Mouse (Mus musculus): Measurements from ENCODE around the gene Rhot2. TPM values are rescaled to one million over a fixed set of nuclear protein-coding genes. Genes with fewer than 3 reads are reported as not detected.
"Not testable (repeated sequence)": the region's sequence is repeated elsewhere in the genome, so short reads cannot be mapped to it uniquely, and the experiment has no call there.

Gene Rhot2
- polyA plus RNA-seq, 1 experiment from 2014 or later, result 15.2 TPM

DNA sequence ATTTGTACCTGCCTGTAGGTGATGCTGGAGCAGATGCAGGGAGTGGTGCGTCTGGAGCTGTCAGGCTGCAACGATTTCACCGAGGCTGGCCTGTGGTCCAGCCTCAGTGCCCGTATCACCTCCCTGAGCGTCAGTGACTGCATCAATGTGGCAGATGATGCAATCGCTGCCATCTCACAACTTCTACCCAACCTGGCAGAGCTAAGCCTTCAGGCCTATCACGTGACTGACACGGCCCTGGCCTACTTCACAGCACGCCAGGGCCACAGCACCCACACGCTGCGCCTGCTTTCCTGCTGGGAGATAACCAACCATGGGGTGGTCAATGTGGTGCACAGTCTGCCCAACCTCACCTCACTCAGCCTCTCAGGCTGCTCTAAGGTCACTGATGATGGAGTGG, 27.0 kb downstream of the Rhot2 start:
- Histone ChIP-seq H3K4me1 (peaks cover 18% of the 10 kb centered on the region), H3K9ac (replicated peaks) (no peak overlapping the region), H3K27me3 (peaks cover 22% of the 10 kb centered on the region), H3K36me3 (peaks cover 27% of the 10 kb centered on the region), H3K9me3 (no peaks in the 10 kb centered on the region), H3K4me2 (replicated peaks) (no peak overlapping the region), H3K4me3 (no peak overlapping the region), H3K27ac (replicated peaks) (no peak overlapping the region)
- 93% methylated on average over 11 of the region's 11 CpGs for WGBS
- ATAC-seq (replicated peaks), result no peak

DNA sequence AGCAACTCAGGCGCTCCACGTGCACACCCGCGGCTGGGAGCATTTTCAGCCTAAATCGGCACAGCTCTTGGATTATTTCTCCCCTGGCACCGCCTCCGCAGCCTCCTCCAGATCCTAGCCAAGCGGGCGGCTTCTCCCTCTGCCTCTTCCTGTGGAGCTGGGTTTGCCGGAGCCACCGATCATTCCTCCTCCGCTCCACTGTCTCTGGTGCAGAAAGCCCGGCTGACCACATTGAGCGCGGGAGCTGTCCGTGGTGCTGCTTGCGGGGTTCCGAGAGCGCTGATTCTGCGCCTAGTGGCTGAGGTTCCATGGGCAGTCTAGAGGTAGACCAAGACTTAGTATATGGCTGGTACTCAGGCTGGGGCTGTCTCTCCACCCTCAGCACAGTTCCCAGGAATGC, 31.2 kb downstream of the Rhot2 start:
- Histone ChIP-seq H3K4me1 (peaks cover 40% of the 10 kb centered on the region), H3K9ac (replicated peaks) (peak overlapping the region; percentile 28), H3K27ac (replicated peaks) (no peak overlapping the region), H3K4me3 (peak overlapping the region; percentile 16), H3K4me2 (replicated peaks) (peak overlapping the region; percentile 35), H3K27me3 (peaks cover 8% of the 10 kb centered on the region), H3K36me3 (peaks cover 16% of the 10 kb centered on the region), H3K9me3 (no peaks in the 10 kb centered on the region)
- 2% methylated on average over 20 of the region's 20 CpGs for WGBS
- ATAC-seq (replicated peaks), result no peak

DNA sequence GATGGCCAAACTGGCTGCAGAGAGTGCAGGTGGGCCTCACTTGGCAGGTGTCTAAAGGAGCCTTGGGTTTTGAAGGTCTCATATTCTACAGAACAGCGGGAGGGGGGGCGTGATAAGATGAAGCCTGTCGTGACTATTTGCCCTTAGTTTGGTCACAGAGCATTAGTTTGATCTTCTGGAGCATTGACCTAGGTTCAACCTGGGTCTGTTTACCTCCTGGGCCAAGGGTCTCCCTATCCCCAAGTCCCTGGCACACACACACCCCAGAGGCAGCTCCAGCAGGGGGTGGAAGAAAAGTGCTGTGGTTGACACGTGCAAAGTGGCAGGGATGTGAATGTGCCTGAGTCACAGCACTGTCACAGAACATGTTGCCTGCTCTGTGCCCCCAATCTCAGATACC, 33.8 kb downstream of the Rhot2 start:
- Histone ChIP-seq H3K9ac (replicated peaks) (no peak overlapping the region), H3K27me3 (no peaks in the 10 kb centered on the region), H3K27ac (replicated peaks) (no peak overlapping the region), H3K4me2 (replicated peaks) (peak overlapping the region; percentile 89), H3K9me3 (no peaks in the 10 kb centered on the region), H3K36me3 (no peaks in the 10 kb centered on the region), H3K4me3 (peak overlapping the region; percentile 99; the same call in 1 of the 2 replicates), H3K4me1 (peaks cover 47% of the 10 kb centered on the region)
- ATAC-seq (replicated peaks), result no peak
- whole genome bisulfite sequencing, result 82% methylated on average over 4 of the region's 4 CpGs

DNA sequence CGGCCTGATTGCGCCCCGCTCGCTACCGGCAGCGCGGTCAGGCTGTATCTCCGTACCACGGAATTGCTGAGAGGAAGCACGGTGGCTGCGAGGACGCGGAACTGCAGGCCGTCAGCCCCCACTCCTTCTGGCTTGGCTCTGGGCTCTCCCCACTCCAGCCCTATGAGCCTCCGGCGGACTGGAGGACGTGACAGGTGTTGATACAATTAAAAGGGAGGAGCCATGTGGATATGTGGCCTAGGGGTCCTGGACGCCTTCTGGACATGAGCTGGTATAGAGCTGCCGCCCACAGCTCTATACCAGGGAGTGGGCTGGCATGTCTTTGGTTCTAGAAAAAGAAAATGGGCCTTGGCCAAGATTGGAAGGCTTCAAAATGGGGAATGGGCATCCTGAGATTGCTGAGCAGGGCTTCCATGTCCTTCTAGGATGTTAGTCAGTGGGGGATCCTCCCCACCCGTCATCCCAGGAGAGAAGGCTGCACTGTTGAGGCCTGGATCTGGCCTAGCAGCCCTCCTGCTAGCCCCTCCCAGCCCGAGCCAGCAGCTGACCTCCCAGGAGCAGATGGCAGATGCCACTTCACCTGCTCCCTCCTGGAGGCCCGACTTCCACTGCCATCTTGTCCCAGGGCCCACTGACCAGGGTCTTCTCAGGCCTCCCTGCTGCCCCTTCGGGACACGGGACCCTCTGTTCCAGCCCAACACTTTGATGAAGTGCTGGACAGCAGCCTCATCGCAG, 34.9 kb downstream of the Rhot2 start:
- Histone ChIP-seq H3K4me2 (replicated peaks) (peak overlapping the region; percentile 89), H3K27me3 (no peaks in the 10 kb centered on the region), H3K9me3 (no peaks in the 10 kb centered on the region), H3K27ac (replicated peaks) (peak overlapping the region; percentile 98), H3K9ac (replicated peaks) (peak overlapping the region; percentile 99), H3K4me1 (peaks cover 47% of the 10 kb centered on the region), H3K4me3 (peak overlapping the region; percentile 99), H3K36me3 (no peaks in the 10 kb centered on the region)
- WGBS, result 6% methylated on average over 25 of the region's 25 CpGs
- peak; percentile 53 for ATAC-seq (replicated peaks)

DNA sequence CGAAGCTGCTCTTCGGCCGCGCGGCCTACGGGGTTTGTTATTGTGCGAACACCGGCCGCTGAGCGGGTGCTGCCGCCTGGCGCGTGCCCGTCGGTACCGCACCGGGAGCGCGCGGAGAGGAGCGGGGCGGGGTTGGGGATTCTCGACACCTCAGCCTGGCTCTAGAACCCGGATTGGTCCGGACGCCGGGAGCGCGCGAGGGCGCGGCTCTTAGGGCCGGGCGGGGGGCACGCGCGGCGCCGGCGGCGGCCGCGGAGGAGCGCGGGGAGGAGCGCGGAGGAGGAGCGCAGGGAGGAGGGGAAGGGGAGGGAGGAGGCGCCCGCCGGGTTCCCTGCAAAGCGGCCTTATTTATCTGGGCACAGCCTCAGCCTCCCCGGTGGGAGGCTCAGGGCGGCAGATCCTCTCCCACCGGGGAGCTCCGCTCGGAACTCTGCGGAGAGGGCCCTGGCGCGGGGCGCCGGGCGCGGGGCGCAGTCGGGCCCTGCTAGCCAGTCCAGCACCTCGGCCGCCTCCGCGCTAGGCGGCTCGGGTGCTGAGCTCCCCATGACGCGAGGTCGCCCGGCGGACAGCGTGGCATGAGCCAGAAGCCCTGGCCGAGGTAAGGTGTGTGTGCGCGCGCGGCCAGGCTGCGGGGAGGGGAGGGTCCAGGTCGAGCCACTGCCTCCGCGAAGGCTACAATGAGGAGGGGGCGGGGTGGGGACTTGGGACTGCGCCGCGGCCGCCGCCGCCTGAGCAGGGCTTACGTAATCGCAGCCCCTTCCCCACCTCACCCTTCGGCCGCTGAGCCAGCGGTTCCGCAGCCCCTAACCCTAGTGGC, 35.7 kb downstream of the Rhot2 start, which contains the start of gene Fbxl16:
Gene Fbxl16, plus strand, starts transcription at position 297 of the 817 bp plus-strand sequence.
- H3K27me3 ChIP-seq, result no peaks in the 10 kb centered on the region
- H3K27ac ChIP-seq (replicated peaks), result peak within 1 kb of the TSS; percentile 98
- peak within 1 kb of the TSS; percentile 89 for H3K4me2 ChIP-seq (replicated peaks)
- no peaks in the 10 kb centered on the region for H3K36me3 ChIP-seq
- peaks cover 42% of the 10 kb centered on the region for H3K4me1 ChIP-seq
- H3K4me3 ChIP-seq, result peak within 1 kb of the TSS; percentile 99
- no peaks in the 10 kb centered on the region for H3K9me3 ChIP-seq
- WGBS, result under 1% methylated on average over 93 of the region's 100 CpGs
- ATAC-seq (replicated peaks), result peak; percentile 86
- H3K9ac ChIP-seq (replicated peaks), result peak within 1 kb of the TSS; percentile 99

DNA sequence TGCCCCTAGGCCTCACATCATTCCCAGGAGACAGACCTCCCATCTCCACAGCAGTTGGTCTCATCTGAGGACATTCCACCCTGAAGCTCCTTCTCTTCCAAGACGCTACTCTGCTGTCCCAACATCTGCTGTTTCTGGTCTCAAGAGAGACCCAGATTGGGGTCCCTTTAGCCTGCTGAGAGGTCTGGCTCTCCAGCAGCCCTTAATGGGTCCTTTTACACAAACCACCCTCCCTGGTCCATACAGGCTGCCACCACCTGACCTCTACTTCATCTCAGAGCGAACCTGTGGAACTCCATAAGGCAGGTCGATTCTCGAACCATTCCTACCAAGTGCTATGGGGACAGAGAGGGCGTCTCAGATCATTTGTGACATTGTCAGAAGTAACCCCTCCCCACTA, 36.6 kb downstream of the Rhot2 start:
- 45% methylated on average over 5 of the region's 5 CpGs for WGBS
- H3K4me1 ChIP-seq, result peaks cover 43% of the 10 kb centered on the region
- ATAC-seq (replicated peaks), result peak; percentile 2; the same call in 1 of the 2 replicates

DNA sequence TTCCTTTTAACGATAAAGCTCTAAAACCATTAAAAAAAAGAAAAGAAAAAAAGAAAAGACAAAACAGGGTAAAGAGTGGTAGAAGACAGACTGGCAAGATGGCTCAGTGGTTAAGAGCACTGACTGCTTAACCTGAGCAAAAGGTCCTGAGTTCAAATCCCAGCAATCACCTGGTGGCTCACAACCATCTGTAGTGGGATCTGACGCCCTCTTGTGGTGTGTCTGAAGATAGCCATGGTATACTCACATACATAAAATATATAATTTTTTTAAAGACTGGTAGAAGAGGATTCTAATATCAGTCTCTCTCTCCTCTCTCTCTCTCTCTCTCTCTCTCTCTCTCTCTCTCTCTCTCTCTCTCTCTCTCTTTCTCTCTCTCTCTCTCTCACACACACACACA, 37.2 kb downstream of the Rhot2 start:
- not testable (repeated sequence) for ATAC-seq (replicated peaks); H3K4me3 ChIP-seq; H3K9ac ChIP-seq (replicated peaks); H3K4me2 ChIP-seq (replicated peaks); H3K36me3 ChIP-seq; H3K27me3 ChIP-seq; H3K27ac ChIP-seq (replicated peaks); H3K9me3 ChIP-seq
- WGBS, result 49% methylated on average over 2 of the region's 2 CpGs
- peaks cover 43% of the 10 kb centered on the region for H3K4me1 ChIP-seq

More for the DNA sequence above, 36.6 kb downstream of the Rhot2 start:
- no peaks in the 10 kb centered on the region for H3K36me3 ChIP-seq
- H3K9me3 ChIP-seq, result no peaks in the 10 kb centered on the region
- H3K27ac ChIP-seq (replicated peaks), result peak overlapping the region; percentile 98
- H3K9ac ChIP-seq (replicated peaks), result peak overlapping the region; percentile 99
- peak overlapping the region; percentile 89 for H3K4me2 ChIP-seq (replicated peaks)
- H3K27me3 ChIP-seq, result no peaks in the 10 kb centered on the region
- peak overlapping the region; percentile 99 for H3K4me3 ChIP-seq

DNA sequence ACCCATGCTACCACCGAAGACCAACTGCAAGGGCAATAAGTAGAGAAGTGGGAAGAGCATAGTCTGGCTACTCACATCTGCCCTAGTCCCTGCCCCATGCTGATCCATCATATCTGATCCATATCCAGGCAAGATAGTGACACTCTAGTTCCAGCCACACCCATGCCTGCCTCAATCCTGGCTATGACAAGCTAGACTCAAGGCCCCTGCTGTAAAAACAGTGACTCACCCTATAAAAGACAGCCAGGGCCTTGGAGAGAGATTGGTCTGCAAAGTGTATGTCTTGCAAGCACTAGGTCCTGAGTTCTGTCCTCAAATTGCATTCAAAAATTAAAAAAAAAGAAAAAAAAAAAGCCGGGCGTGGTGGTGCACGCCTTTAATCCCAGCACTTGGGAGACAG, 38.1 kb downstream of the Rhot2 start:
- Histone ChIP-seq H3K9ac (replicated peaks) (no peak overlapping the region), H3K36me3 (no peaks in the 10 kb centered on the region), H3K27ac (replicated peaks) (no peak overlapping the region), H3K4me3 (no peak overlapping the region), H3K27me3 (no peaks in the 10 kb centered on the region), H3K9me3 (no peaks in the 10 kb centered on the region), H3K4me1 (peaks cover 46% of the 10 kb centered on the region), H3K4me2 (replicated peaks) (no peak overlapping the region)
- 93% methylated on average over 4 of the region's 4 CpGs for WGBS
- ATAC-seq (replicated peaks), result no peak

DNA sequence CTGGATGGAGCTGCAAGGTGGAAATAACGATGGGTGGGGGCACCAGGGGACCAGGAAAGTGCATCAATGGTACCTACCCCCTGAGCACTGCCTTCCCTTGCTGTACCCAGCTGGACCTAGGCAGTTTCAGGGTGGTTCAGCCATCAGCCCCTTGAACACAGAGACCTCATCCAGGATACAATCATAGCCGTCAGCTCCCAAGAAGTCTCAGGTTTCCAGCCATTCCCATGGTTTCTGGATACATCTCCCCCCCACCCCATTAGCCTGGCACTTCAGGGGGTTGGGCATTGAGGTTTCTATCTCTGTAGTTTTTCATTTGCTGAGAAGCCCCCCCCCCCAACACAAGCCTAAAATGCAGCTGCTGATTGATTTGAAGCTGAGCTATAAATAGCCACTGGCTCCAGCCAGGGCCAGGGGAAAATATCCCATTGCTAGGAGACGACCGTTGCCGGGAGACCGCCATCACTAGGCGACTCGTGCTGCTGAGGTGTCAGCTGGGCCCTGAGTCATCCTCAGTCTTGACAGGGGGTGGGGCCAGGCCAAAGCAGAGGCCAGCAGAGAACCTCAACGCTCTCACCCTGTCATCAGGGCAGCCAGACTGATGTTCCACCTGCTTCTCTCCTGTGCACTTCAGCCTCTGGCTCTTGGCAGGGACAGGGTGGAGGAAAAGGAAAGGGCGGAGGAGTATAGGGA, 41.7 kb downstream of the Rhot2 start:
- Histone ChIP-seq H3K27me3 (no peaks in the 10 kb centered on the region), H3K36me3 (no peaks in the 10 kb centered on the region), H3K9ac (replicated peaks) (peak overlapping the region; percentile 20; the same call in 1 of the 2 replicates), H3K4me1 (peaks cover 25% of the 10 kb centered on the region), H3K4me3 (no peak overlapping the region), H3K27ac (replicated peaks) (peak overlapping the region; percentile 86), H3K9me3 (no peaks in the 10 kb centered on the region), H3K4me2 (replicated peaks) (peak overlapping the region; percentile 28)
- peak; percentile 87 for ATAC-seq (replicated peaks)
- WGBS, result 9% methylated on average over 10 of the region's 10 CpGs

DNA sequence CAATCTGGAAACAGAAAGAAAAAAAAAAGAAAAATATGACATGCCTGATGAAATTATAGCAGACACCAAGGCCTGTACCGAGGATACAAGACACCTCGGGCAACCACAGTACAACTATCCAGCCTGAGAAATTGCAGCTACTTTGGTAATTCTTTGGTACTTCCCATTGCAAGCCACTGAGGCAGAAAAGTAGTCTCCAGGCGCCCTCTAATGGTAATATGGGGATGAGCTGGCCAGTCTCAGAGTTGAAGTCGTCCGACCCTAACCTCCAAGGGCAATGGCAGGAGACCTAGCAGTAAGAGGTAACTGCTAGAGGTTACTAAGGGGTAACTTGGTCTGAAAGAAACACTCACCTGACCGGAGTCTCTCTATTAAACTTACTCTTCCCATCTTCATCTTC, 43.6 kb downstream of the Rhot2 start:
- WGBS, result 8% methylated on average over 6 of the region's 6 CpGs
- ATAC-seq (replicated peaks), result no peak

DNA sequence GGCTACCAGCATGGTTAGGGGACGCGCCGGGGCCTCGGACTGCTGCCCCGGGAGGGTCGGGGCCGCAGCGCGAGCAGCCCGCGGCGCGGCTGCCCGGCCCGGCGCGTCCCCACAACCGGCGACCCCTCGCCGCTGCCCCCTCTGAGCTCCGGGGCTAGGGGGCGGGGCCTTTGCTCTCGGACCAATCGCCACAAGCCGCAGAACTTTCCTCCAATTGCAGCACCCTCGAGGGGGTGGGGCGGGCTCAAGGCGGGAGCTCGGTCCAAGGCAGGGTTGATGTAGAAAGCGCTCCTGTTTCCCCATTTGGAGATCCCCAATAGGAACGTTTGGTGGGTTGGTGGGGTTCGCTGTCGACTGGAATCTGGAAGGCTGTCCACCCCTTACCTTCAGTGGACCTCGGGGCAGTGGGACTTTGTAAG, 47.7 kb downstream of the Rhot2 start, which contains the start of gene Metrn:
Gene Metrn, minus strand, starts transcription at position 186 of the 419 bp plus-strand sequence.
- peak within 1 kb of the TSS; percentile 40 for H3K27ac ChIP-seq (replicated peaks)
- peak within 1 kb of the TSS; percentile 63 for H3K4me3 ChIP-seq
- WGBS, result 0% methylated on average over 33 of the region's 35 CpGs
- H3K27me3 ChIP-seq, result 0 out of 2 replicates have a peak, but pooled peaks cover 4% of the 10 kb centered on the region
- H3K9ac ChIP-seq (replicated peaks), result peak within 1 kb of the TSS; percentile 61
- peaks cover 55% of the 10 kb centered on the region for H3K4me1 ChIP-seq
- ATAC-seq (replicated peaks), result peak; percentile 68
- H3K36me3 ChIP-seq, result no peaks in the 10 kb centered on the region
- no peaks in the 10 kb centered on the region for H3K9me3 ChIP-seq
- H3K4me2 ChIP-seq (replicated peaks), result peak within 1 kb of the TSS; percentile 86

More for the DNA sequence above, 43.6 kb downstream of the Rhot2 start:
- Histone ChIP-seq H3K9me3 (no peaks in the 10 kb centered on the region), H3K36me3 (no peaks in the 10 kb centered on the region), H3K9ac (replicated peaks) (no peak overlapping the region), H3K4me2 (replicated peaks) (no peak overlapping the region), H3K27me3 (0 out of 2 replicates have a peak, but pooled peaks cover 4% of the 10 kb centered on the region), H3K4me3 (no peak overlapping the region), H3K27ac (replicated peaks) (no peak overlapping the region), H3K4me1 (peaks cover 39% of the 10 kb centered on the region)

All from forebrain, embryonic 15.5 days (tissue).